Mouse (Mus musculus) left cerebral cortex, adult 11 months (tissue): ENCODE measurements at regions not wholly inside any gene's neighbourhood (a gene's known extent, or its start where the extent isn't known, plus 50 kb on each side); places are given as distances from the start of the nearest gene placed in this dataset.

Source experiments
- DNase-seq: peaks from one replicate; pipeline ENCODE4 v3.0.0; 2022; ENCODE audit warnings: low spot score

- no peak for DNase-seq
Observed at GRCm38 (mm10) chr11:66605998-66606397, 80.2 kb upstream of the Shisa6 start.

GRCm38 (mm10) chr11:66606646-66607045 lies 80.9 kb upstream of the Shisa6 start:
- no peak for DNase-seq

GRCm38 (mm10) chr11:66609733-66610132 lies 84.0 kb upstream of the Shisa6 start:
- no peak for DNase-seq

- DNase-seq, result no peak
Observed at GRCm38 (mm10) chr11:66613150-66613549, 87.4 kb upstream of the Shisa6 start.

- no peak for DNase-seq
Observed at GRCm38 (mm10) chr11:66625491-66625890, 99.7 kb upstream of the Shisa6 start.

GRCm38 (mm10) chr11:66656810-66657209 lies 131.0 kb upstream of the Shisa6 start:
- DNase-seq, result no peak

GRCm38 (mm10) chr11:66674581-66674980 lies 148.8 kb upstream of the Shisa6 start:
- peak; percentile 51 for DNase-seq

- no peak for DNase-seq
Observed at GRCm38 (mm10) chr11:66680057-66680621, 154.4 kb upstream of the Shisa6 start.

GRCm38 (mm10) chr11:66681892-66682291 lies 156.1 kb upstream of the Shisa6 start:
- DNase-seq, result no peak

- DNase-seq, result no peak
Observed at GRCm38 (mm10) chr11:66684181-66684580, 158.4 kb upstream of the Shisa6 start.

- peak; percentile 10 for DNase-seq
Observed at GRCm38 (mm10) chr11:66694651-66695266, 169.0 kb upstream of the Shisa6 start.

- DNase-seq, result no peak
Observed at GRCm38 (mm10) chr11:66696791-66697190, 171.0 kb upstream of the Shisa6 start.

GRCm38 (mm10) chr11:66745479-66745878 lies 166.3 kb upstream of the Pirt start:
- no peak for DNase-seq

- DNase-seq, result no peak
Observed at GRCm38 (mm10) chr11:66789997-66790396, 121.8 kb upstream of the Pirt start.

- DNase-seq, result no peak
Observed at GRCm38 (mm10) chr11:66806887-66807286, 104.9 kb upstream of the Pirt start.

GRCm38 (mm10) chr11:66813310-66813709 lies 98.5 kb upstream of the Pirt start:
- no peak for DNase-seq

- no peak for DNase-seq
Observed at GRCm38 (mm10) chr11:66813731-66814130, 98.0 kb upstream of the Pirt start.

- no peak for DNase-seq
Observed at GRCm38 (mm10) chr11:66835864-66836263, 75.9 kb upstream of the Pirt start.

- no peak for DNase-seq
Observed at GRCm38 (mm10) chr11:66836633-66837380, 75.0 kb upstream of the Pirt start.

- no peak for DNase-seq
Observed at GRCm38 (mm10) chr11:66845238-66845637, 66.5 kb upstream of the Pirt start.

- DNase-seq, result no peak
Observed at GRCm38 (mm10) chr11:66846043-66846775, 65.6 kb upstream of the Pirt start.
